Mouse (Mus musculus) left cerebral cortex, adult 6 months (tissue): Measurements from ENCODE around the gene Gm13277. TPM values are rescaled to one million over a fixed set of nuclear protein-coding genes. Genes with fewer than 3 reads are reported as not detected.

ENCODE experiments used
- polyA plus RNA-seq: library from polyadenylated mRNA; unstranded; fragments of <200 nt; fragmentation: Nextera tagmentation; gene quantifications from 2 replicates; pipeline ENCODE4 v1.2.3, GENCODE M21; 2021

Gene Gm13277
- polyA plus RNA-seq, 1 experiment from 2014 or later: not detected

Other genes starting within 250 kb of the Gm13277 start
- gene Ifna15, start 230.4 kb upstream of the Gm13277 start, polyA plus RNA-seq: not detected in 2 replicates
- gene Ifna14, start 216.8 kb upstream of the Gm13277 start, polyA plus RNA-seq: not detected in 2 replicates
- not detected in 2 replicates for gene Ifna9, start 196.2 kb upstream of the Gm13277 start, polyA plus RNA-seq
- not detected in 2 replicates for gene Ifna12, start 185.3 kb upstream of the Gm13277 start, polyA plus RNA-seq
- gene C87499, start 154.2 kb upstream of the Gm13277 start, polyA plus RNA-seq: not detected in 2 replicates
- gene Ifna13, start 144.2 kb upstream of the Gm13277 start, polyA plus RNA-seq: not detected in 2 replicates
- gene Ifna16, start 111.7 kb upstream of the Gm13277 start, polyA plus RNA-seq: not detected in 2 replicates
- gene Ifna2, start 104.7 kb upstream of the Gm13277 start, polyA plus RNA-seq: not detected in 2 replicates
- not detected in 2 replicates for gene Ifnab, start 97.3 kb upstream of the Gm13277 start, polyA plus RNA-seq
- 1.0 and 1.5 TPM in 2 replicates for gene Gm26566, start 66.8 kb upstream of the Gm13277 start, polyA plus RNA-seq
- gene Klhl9, start 66.2 kb upstream of the Gm13277 start, polyA plus RNA-seq: 57.9 and 73.6 TPM in 2 replicates
- gene Gm13271, start 33.8 kb upstream of the Gm13277 start, polyA plus RNA-seq: not detected in 2 replicates
- gene Gm13283, start 28.5 kb upstream of the Gm13277 start, polyA plus RNA-seq: not detected in 2 replicates
- gene Gm13290, start 14.8 kb upstream of the Gm13277 start, polyA plus RNA-seq: not detected in 2 replicates
- not detected in 2 replicates for gene Gm13289, start 11.7 kb upstream of the Gm13277 start, polyA plus RNA-seq
- gene Gm13272, start 8.8 kb upstream of the Gm13277 start, polyA plus RNA-seq: not detected in 2 replicates
- gene Ifnz, start 6.5 kb upstream of the Gm13277 start, polyA plus RNA-seq: not detected in 2 replicates
- not detected in 2 replicates for gene Gm13276, start 2.9 kb upstream of the Gm13277 start, polyA plus RNA-seq
- gene Gm13278, start 2.9 kb downstream of the Gm13277 start, polyA plus RNA-seq: not detected in 2 replicates
- not detected in 2 replicates for gene Gm13275, start 5.9 kb downstream of the Gm13277 start, polyA plus RNA-seq
- not detected in 2 replicates for gene Gm13279, start 8.8 kb downstream of the Gm13277 start, polyA plus RNA-seq
- gene Gm13285, start 11.0 kb downstream of the Gm13277 start, polyA plus RNA-seq: not detected in 2 replicates
- not detected in 2 replicates for gene Gm13287, start 14.6 kb downstream of the Gm13277 start, polyA plus RNA-seq
- gene Gm13288, start 16.9 kb downstream of the Gm13277 start, polyA plus RNA-seq: not detected in 2 replicates
- not detected in 2 replicates for gene Ifna7, start 27.6 kb downstream of the Gm13277 start, polyA plus RNA-seq
- gene Ifna11, start 31.3 kb downstream of the Gm13277 start, polyA plus RNA-seq: not detected in 2 replicates
- not detected in 2 replicates for gene Ifna6, start 38.8 kb downstream of the Gm13277 start, polyA plus RNA-seq
- gene Ifna5, start 46.9 kb downstream of the Gm13277 start, polyA plus RNA-seq: not detected in 2 replicates
- gene Ifna4, start 53.2 kb downstream of the Gm13277 start, polyA plus RNA-seq: not detected in 2 replicates
- gene Ifna1, start 61.5 kb downstream of the Gm13277 start, polyA plus RNA-seq: not detected in 2 replicates
- not detected in 2 replicates for gene Ifne, start 91.6 kb downstream of the Gm13277 start, polyA plus RNA-seq